Mouse (Mus musculus) forebrain, embryonic 10.5 days (tissue): ENCODE measurements around the gene Chit1. TPM values are rescaled to one million over a fixed set of nuclear protein-coding genes. Genes with fewer than 3 reads are reported as not detected.
A peak's percentile ranks its signal among the peaks of the same experiment; 100 is the strongest.

ENCODE experiments used
- DNase-seq: peaks from one replicate; pipeline ENCODE4 v3.0.0-alpha.2; 2017; ENCODE audit warnings: low spot score; ENCODE audit errors: extremely low spot score
- H3K27ac ChIP-seq: fragments of 300-500 bp; sonication (generic); 2 replicates; pipeline ENCODE4 v1.5.1; 2016; ENCODE audit warnings: mild to moderate bottlenecking
- H3K27me3 ChIP-seq: fragments of 300-500 bp; sonication (generic); 2 replicates; pipeline ENCODE4 v1.6.1; 2016; ENCODE audit warnings: mild to moderate bottlenecking; ENCODE audit not compliant: poor library complexity, severe bottlenecking
- H3K36me3 ChIP-seq: fragments of 300-500 bp; sonication (generic); replicated peaks from 2 replicates; pipeline ENCODE4 v1.6.1; 2016; ENCODE audit warnings: mild to moderate bottlenecking, moderate library complexity
- H3K4me1 ChIP-seq: fragments of 300-500 bp; sonication (generic); 2 replicates; pipeline ENCODE4 v1.6.1; 2016
- H3K4me3 ChIP-seq: fragments of 300-500 bp; sonication (generic); 2 replicates; pipeline ENCODE4 v1.5.1; 2016; ENCODE audit warnings: mild to moderate bottlenecking, moderate library complexity
- H3K9me3 ChIP-seq: fragments of 300-500 bp; sonication (generic); 2 replicates; pipeline ENCODE4 v1.6.1; 2016; ENCODE audit warnings: mild to moderate bottlenecking, moderate library complexity
- WGBS: fragments of 180-500 bp; shearing (Covaris S2); methylation state at CpG from one replicate; pipeline ENCODE4 v1.1.7; 2016; 5-methylcytosine and 5-hydroxymethylcytosine counted together
- polyA plus RNA-seq: library from polyadenylated mRNA; unstranded; fragments of >200 nt; fragmentation: Nextera tagmentation; extraction: Ambion mirVana; gene quantifications from 2 replicates; pipeline ENCODE4 v1.2.1, GENCODE M21; 2016

Chit1 gene
- polyA plus RNA-seq, 1 experiment from 2014 or later = not detected

GRCm38 (mm10) chr1:134164454-134164853, 53.4 kb downstream of the Chit1 start:
- no peaks in the 10 kb centered on the region; the same call in 1 of the 2 replicates for H3K27me3 ChIP-seq
- WGBS = 68% methylated on average over 4 of the region's 4 CpGs
- no peak overlapping the region for H3K27ac ChIP-seq
- no peaks in the 10 kb centered on the region for H3K36me3 ChIP-seq
- H3K4me1 ChIP-seq = peaks cover 20% of the 10 kb centered on the region
- H3K9me3 ChIP-seq = no peaks in the 10 kb centered on the region; the same call in 1 of the 2 replicates
- no peak for DNase-seq
- H3K4me3 ChIP-seq = no peak overlapping the region

GRCm38 (mm10) chr1:134166547-134166946, 55.5 kb downstream of the Chit1 start:
- Histone ChIP-seq H3K27ac (no peak overlapping the region), H3K4me3 (no peak overlapping the region), H3K36me3 (no peaks in the 10 kb centered on the region), H3K4me1 (peaks cover 17% of the 10 kb centered on the region), H3K27me3 (no peaks in the 10 kb centered on the region; the same call in 1 of the 2 replicates), H3K9me3 (no peaks in the 10 kb centered on the region; the same call in 1 of the 2 replicates)
- 96% methylated on average over 3 of the region's 3 CpGs for WGBS
- DNase-seq = no peak

- H3K4me3 ChIP-seq = no peak overlapping the region
- no peak overlapping the region for H3K27ac ChIP-seq
- no peaks in the 10 kb centered on the region; the same call in 1 of the 2 replicates for H3K27me3 ChIP-seq
- no peaks in the 10 kb centered on the region; the same call in 1 of the 2 replicates for H3K9me3 ChIP-seq
- DNase-seq = no peak
- 47% methylated on average over 14 of the region's 14 CpGs for WGBS
- no peaks in the 10 kb centered on the region for H3K36me3 ChIP-seq
- peaks cover 15% of the 10 kb centered on the region for H3K4me1 ChIP-seq
Observed at GRCm38 (mm10) chr1:134167416-134168305, 56.6 kb downstream of the Chit1 start.

- no peak for DNase-seq
- Histone ChIP-seq H3K4me1 (peaks cover 15% of the 10 kb centered on the region), H3K36me3 (no peaks in the 10 kb centered on the region), H3K4me3 (no peak overlapping the region), H3K27me3 (no peaks in the 10 kb centered on the region; the same call in 1 of the 2 replicates), H3K9me3 (no peaks in the 10 kb centered on the region; the same call in 1 of the 2 replicates), H3K27ac (no peak overlapping the region)
- whole genome bisulfite sequencing = 93% methylated on average over 3 of the region's 3 CpGs
Observed at GRCm38 (mm10) chr1:134168567-134168966, 57.5 kb downstream of the Chit1 start.

- no peak overlapping the region for H3K4me3 ChIP-seq
- no peaks in the 10 kb centered on the region; the same call in 1 of the 2 replicates for H3K9me3 ChIP-seq
- 92% methylated on average over 8 of the region's 8 CpGs for WGBS
- no peak for DNase-seq
- no peaks in the 10 kb centered on the region for H3K36me3 ChIP-seq
- H3K4me1 ChIP-seq = peaks cover 11% of the 10 kb centered on the region
- H3K27ac ChIP-seq = no peak overlapping the region
- no peaks in the 10 kb centered on the region; the same call in 1 of the 2 replicates for H3K27me3 ChIP-seq
Observed at GRCm38 (mm10) chr1:134168985-134169697, 58.1 kb downstream of the Chit1 start.

GRCm38 (mm10) chr1:134173081-134173480, 62.0 kb downstream of the Chit1 start:
- DNase-seq = no peak
- H3K36me3 ChIP-seq = no peaks in the 10 kb centered on the region
- no peak overlapping the region for H3K4me3 ChIP-seq
- peaks cover 19% of the 10 kb centered on the region for H3K27me3 ChIP-seq
- H3K27ac ChIP-seq = no peak overlapping the region
- 0 out of 2 replicates have a peak, but pooled peaks cover 5% of the 10 kb centered on the region for H3K4me1 ChIP-seq
- H3K9me3 ChIP-seq = no peaks in the 10 kb centered on the region
- WGBS = 68% methylated on average over 7 of the region's 7 CpGs

- Histone ChIP-seq H3K27me3 (peaks cover 40% of the 10 kb centered on the region), H3K4me1 (peaks cover 34% of the 10 kb centered on the region), H3K27ac (no peak overlapping the region), H3K9me3 (no peaks in the 10 kb centered on the region), H3K36me3 (no peaks in the 10 kb centered on the region), H3K4me3 (no peak overlapping the region)
- no peak for DNase-seq
- WGBS = 89% methylated on average over 5 of the region's 5 CpGs
Observed at GRCm38 (mm10) chr1:134177976-134178375, 66.9 kb downstream of the Chit1 start.

- 46% methylated on average over 4 of the region's 4 CpGs for WGBS
- H3K4me3 ChIP-seq = no peak within 1 kb of the TSS
- H3K9me3 ChIP-seq = no peaks in the 10 kb centered on the region
- H3K27ac ChIP-seq = peak within 1 kb of the TSS; percentile 30; the same call in 1 of the 2 replicates
- H3K4me1 ChIP-seq = peaks cover 29% of the 10 kb centered on the region
- H3K27me3 ChIP-seq = peaks cover 32% of the 10 kb centered on the region
- no peaks in the 10 kb centered on the region for H3K36me3 ChIP-seq
- DNase-seq = no peak
Observed at GRCm38 (mm10) chr1:134182025-134182424, 71.0 kb downstream of the Chit1 start, which contains the start of gene Chil1. Gene Chil1, plus strand, starts transcription at chr1:134182176.

GRCm38 (mm10) chr1:134184089-134184488, 73.0 kb downstream of the Chit1 start:
- Histone ChIP-seq H3K27ac (no peak overlapping the region), H3K36me3 (no peaks in the 10 kb centered on the region), H3K27me3 (peaks cover 35% of the 10 kb centered on the region), H3K4me3 (no peak overlapping the region), H3K9me3 (no peaks in the 10 kb centered on the region), H3K4me1 (peaks cover 26% of the 10 kb centered on the region)
- no peak for DNase-seq
- WGBS = 87% methylated on average over 4 of the region's 4 CpGs

GRCm38 (mm10) chr1:134188217-134188616, 77.2 kb downstream of the Chit1 start:
- no peaks in the 10 kb centered on the region for H3K9me3 ChIP-seq
- no peak for DNase-seq
- no peak overlapping the region for H3K4me3 ChIP-seq
- peaks cover 16% of the 10 kb centered on the region for H3K4me1 ChIP-seq
- H3K27me3 ChIP-seq = peaks cover 24% of the 10 kb centered on the region
- no peak overlapping the region for H3K27ac ChIP-seq
- H3K36me3 ChIP-seq = no peaks in the 10 kb centered on the region
- whole genome bisulfite sequencing = 85% methylated on average over 5 of the region's 5 CpGs

GRCm38 (mm10) chr1:134188989-134189729, 78.1 kb downstream of the Chit1 start:
- DNase-seq = no peak
- Histone ChIP-seq H3K27ac (no peak overlapping the region), H3K36me3 (no peaks in the 10 kb centered on the region), H3K9me3 (no peaks in the 10 kb centered on the region), H3K4me3 (no peak overlapping the region), H3K27me3 (peaks cover 24% of the 10 kb centered on the region), H3K4me1 (peaks cover 25% of the 10 kb centered on the region)
- 27% methylated on average over 12 of the region's 12 CpGs for WGBS

GRCm38 (mm10) chr1:134191192-134191591, 80.2 kb downstream of the Chit1 start:
- no peaks in the 10 kb centered on the region for H3K36me3 ChIP-seq

More at GRCm38 (mm10) chr1:134191192-134191591, 80.2 kb downstream of the Chit1 start:
- peaks cover 45% of the 10 kb centered on the region for H3K4me1 ChIP-seq
- WGBS = 83% methylated on average over 5 of the region's 5 CpGs
- no peaks in the 10 kb centered on the region for H3K9me3 ChIP-seq
- H3K27me3 ChIP-seq = peaks cover 24% of the 10 kb centered on the region
- no peak overlapping the region for H3K27ac ChIP-seq
- no peak for DNase-seq
- H3K4me3 ChIP-seq = no peak overlapping the region
